Mouse (Mus musculus): Measurements from ENCODE around the gene Aph1c.
"Not testable (repeated sequence)": the region's sequence is repeated elsewhere in the genome, so short reads cannot be mapped to it uniquely, and the experiment has no call there.

Gene Aph1c

DNA sequence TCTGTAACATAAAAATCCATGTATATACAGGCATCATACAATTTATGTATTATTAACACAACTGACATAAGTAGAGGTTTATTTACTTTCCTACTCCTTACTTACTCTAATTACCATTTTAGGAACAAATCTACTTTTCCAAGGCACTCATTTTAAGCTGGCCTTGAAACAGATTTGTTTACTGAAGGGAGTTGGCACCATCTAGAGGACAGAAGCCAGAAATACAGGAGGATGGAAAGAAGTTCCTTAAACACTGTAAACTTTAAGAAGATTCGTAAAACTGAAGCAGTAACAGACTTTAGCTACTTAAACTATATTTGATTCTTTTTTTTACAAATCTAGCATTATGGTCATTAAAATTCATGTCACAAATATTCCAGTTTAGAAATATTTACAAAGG is 8.5 kb downstream of the Aph1c start:
- DNase-seq, result peak; percentile 30

DNA sequence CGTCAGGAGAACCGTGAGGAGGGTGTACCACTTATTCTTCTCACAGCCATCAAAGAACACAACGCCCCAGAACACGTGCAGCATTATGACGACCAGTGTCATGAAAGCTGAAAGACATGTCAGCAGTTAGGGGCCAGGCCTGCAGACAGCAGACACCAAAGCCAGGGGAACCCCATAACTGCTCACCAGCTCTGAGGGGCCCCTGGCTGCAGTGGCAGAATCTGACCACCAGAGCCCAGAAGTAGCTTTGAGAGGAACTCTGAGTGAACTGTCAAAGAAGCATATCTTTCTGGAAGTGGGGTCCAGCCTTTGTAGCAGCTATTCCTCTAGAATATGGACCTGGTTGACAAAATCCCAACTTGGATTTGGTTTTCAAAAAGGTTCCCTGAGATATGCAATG is 12.3 kb downstream of the Aph1c start:
- DNase-seq, result not testable (repeated sequence)

DNA sequence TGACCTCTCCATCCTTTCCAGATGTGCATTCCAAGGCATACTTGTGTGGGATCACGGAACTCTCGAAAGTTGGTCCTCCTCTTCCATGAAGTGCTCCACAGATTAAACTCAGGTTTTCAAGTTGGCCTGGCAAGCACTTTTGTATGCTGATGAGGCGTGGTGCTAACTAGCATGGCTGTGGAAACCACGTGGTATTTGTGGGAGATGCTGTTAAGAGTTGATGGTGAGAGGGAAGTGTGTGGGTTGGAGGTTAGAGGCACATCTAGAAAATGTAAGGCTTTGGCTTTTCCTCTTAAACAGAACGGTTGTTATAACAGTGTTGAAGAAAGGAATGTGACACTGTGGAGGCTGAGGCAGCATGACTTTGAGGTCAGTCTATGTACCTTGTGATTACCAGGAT is 13.5 kb downstream of the Aph1c start:
- DNase-seq, result no peak

DNA sequence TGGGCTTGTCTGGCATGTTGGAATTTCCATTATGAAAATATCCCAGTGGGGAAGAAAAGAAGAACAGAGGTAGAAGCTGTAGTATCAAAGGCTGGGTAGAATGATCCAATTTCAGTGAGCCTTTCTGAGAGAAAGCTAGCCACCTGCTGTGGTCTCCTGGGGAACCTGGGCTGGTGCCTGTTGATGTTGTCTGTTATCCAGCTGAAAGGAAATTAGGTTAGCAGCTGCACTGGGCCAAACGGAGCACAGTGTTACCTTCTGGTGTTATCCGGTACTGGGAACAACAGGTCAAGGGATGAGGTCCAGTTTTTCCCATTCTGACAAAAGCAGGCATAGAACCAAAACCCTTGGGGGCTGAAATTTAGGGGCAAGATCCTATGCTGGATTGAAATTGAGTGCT is 21.1 kb downstream of the Aph1c start:
- no peak for DNase-seq

DNA sequence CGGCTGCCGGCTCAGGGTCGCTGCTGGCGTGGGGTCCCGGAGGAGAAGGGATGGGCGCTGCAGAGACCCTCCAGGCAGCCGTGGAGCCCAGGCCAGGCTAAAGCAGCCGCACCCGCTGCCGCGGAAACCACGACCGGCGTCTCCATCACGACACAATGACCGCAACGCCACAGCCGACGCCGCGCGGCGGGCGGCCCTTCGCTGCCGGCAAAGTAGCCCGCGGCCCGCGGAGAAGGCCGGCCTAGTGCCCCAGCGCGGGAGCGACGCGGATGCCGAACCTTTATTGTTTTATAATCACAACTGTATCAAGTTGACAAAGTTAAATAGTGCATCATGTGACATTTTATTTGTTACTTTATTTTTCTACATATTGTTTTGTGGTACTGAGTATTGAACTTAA is 28.6 kb downstream of the Aph1c start:
- DNase-seq, result not testable (repeated sequence)

DNA sequence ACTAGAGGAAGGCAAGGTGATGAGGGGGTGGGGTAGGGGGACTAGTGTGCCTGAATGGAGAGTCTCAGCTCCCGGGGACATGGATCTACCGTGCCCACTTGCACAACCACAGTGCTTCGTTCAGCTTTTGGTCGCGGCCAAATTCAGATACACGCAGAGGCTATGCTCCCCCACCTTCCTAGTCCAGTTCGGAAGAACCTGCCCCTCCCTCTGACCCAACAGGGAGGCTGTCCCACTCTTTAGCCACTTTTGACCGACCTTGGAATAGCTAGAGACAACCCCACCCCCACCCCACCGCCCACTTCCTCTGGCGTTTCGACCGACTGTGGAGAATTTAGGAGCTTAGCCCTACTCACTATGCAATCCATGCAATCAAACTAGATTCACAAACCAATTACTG is 32.6 kb downstream of the Aph1c start:
- DNase-seq, result no peak

DNA sequence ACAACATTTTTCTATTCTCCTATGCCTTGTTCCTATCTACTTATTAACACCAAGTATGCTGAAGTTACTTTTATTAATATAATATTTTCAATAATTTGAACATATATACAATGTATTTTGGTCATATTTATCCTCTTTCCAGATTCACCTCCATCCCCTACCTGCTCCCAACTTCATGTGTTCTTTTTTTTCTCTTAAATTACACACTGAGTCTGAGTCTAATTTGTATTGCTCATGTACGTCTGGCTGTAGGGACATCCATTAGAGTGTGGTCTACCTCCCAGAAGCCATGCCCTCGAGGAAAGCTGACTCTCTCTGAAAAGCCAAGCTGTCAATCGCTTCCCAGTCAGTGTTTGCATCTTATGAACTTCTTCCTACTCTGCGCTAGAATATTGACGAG is 37.8 kb downstream of the Aph1c start, which contains the start of gene Gm10647:
Gm10647 (plus strand) TSS at position 301 of the 400 bp plus-strand sequence.
- no peak for DNase-seq

DNA sequence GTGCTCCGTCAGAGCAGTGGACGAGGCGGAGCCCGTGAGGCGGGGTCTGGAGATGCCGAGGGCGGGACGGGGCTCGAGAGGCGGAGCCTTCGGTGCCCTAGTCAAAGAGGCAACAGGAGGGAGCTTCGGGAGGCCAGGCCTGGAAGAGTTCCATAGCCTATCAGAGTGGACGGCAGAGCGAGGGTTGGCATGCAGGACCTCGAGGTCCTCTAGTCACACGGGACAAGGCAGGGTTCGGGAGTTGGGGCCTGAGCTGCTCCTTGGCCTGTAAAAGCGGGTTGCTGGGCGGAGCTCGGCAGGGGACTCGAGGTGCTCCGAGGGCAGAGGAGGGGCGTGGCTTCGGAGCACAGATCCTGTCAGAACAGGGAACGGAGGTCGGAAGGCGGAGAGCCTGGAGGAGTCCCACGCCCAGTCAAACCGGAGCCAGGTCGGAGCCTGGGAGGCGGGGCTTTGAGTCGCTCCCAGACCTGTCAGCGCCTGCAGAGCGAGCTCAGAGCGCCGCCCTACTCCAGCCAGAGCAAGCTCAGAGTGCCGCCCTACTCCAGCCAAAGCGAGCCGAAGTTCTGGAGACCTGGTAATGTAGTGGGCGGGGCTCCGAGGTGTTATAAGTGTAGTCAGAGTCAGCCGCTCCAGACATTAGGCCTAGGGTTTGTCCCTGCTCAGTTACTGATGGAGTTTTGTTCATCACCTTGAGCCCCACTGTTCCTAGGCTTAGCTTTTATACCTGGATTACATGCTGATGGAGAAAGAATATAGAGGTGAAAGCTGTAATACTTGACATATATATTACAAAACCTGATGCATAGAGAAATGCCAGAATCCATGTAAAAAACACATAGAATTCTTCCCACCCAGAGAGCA is 38.8 kb downstream of the Aph1c start, which contains the start of gene Aph1b:
Aph1b (minus strand) TSS at position 27 of the 861 bp plus-strand sequence.
- peak; percentile 97 for DNase-seq

DNA sequence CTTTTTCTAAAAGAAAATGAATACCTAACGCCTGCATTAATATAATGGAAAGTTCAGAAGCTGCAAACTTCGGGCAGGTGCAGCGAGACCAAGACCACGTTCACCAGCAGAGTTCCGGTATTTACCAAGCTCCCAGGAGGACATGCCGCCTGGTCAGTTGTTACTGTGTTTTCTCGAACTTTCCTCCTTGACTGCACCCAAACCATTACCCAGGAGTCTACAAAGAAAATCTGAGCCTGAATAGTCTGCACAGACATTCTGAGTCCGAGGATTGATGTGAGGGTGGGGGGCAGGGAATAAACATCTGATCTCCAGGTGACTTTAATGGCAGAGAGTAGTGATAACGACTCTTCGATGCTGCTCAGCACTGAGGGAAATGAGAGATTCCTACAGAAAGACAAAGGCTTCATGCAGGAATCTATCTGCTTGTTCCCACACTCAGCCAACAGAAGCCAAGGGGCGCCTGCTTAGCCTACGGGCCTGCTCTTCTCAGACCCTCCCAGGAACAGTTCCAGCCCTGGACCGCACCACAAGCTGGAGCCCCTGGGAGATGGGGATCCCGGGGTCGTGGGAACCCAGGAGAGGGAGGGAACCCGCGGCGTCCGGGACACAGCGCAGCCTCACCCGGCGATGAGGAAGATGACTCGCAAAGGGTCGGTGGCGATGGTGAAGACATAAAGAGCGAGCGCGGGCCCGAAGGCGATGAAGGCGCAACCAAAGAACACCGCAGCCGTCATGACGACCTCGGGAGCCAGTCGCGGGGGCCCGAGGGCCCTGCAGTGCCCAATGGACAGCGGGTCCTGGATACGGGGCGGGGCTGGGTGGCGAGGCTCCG is 39.7 kb downstream of the Aph1c start:
- no peak for DNase-seq

DNA sequence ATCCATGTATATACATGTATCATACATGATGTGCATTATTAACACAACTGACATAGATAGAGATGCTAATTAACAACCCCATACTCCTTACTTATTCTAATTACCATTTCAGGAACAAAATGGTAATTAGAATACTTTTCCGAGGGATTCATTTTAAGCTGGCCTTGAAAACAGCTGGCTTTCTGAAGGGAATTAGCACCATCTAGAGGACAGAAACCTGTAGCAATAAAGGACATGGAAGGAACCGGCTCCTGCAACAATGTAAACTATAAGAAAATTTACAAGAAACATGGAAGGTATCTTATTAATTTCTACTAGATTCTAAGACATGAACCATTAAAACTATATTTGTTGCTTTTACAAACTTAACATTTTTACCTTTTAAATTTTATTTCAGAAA is 46.7 kb downstream of the Aph1c start:
- DNase-seq, result peak; percentile 26

DNA sequence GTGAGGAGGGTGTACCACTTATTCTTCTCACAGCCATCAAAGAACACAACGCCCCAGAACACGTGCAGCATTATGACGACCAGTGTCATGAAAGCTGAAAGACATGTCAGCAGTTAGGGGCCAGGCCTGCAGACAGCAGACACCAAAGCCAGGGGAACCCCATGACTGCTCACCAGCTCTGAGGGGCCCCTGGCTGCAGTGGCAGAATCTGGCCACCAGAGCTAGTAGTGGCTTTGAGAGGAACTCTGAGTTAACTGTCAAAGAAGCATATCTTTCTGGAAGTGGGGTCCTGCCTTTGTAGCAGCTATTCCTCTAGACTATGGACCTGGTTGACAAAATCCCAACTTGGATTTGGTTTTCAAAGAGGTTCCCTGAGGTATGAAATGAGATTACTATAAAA is 50.0 kb downstream of the Aph1c start:
- not testable (repeated sequence) for DNase-seq

DNA sequence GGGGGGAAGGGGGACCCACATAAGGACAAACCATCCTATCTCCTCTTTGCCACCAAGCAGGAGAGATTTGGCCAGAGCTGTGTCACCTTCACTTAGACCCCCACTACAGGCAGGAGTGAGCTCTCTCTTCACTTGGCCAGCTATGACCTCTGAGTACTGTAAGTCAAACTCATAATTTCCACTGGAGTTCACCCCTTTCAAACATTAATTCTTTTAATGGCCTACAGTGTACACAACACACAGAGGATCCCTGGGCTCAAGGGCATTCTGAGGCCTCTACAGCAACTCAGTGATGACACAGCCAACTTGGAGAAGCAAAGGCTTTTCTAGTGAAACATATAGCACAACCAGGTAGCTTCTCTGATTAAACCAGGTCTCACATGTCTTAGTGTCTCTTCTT is 63.8 kb downstream of the Aph1c start:
- DNase-seq, result no peak

DNA sequence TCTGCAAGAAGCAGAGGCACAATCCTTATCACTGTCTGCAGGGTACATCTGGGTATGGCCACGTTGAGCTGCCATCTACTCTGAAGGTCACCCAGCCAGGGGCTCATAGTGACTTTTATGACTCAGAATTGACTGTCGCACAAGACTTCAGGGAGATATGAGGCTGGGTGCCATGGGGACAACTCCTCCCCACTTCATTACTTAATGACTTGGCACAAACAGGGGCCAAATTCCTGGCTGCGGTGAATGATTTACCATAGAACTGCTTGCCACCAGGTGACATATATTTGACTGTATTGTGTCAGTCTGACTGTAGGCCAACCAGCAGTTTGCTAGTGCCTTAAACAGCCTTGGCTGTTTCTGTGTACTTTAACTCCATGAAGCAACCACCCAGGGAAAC is 65.3 kb downstream of the Aph1c start:
- DNase-seq, result no peak

DNA sequence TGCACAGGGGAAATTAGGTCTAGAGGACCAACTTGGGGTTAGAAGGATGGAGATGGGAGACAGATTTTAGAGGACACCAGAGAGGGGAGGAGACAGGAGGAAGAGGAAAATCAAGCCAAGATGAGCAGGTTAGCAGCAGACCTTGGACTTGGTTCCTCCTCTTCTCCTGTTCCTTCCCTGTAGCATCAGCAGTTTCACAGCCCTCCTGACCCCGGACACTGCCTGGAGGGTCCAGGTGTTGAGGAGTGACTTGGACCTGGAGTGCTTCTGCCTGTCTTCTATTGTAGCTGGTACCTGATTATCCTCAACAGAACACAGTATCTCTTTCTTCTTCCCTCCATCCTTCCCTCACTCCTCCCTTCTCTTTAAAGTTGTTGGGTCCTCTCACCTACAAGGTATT is 65.8 kb downstream of the Aph1c start:
- no peak for DNase-seq
